Comparison of ENCODE assay signal across 8 mouse cellular contexts in the genomic region with DNA sequence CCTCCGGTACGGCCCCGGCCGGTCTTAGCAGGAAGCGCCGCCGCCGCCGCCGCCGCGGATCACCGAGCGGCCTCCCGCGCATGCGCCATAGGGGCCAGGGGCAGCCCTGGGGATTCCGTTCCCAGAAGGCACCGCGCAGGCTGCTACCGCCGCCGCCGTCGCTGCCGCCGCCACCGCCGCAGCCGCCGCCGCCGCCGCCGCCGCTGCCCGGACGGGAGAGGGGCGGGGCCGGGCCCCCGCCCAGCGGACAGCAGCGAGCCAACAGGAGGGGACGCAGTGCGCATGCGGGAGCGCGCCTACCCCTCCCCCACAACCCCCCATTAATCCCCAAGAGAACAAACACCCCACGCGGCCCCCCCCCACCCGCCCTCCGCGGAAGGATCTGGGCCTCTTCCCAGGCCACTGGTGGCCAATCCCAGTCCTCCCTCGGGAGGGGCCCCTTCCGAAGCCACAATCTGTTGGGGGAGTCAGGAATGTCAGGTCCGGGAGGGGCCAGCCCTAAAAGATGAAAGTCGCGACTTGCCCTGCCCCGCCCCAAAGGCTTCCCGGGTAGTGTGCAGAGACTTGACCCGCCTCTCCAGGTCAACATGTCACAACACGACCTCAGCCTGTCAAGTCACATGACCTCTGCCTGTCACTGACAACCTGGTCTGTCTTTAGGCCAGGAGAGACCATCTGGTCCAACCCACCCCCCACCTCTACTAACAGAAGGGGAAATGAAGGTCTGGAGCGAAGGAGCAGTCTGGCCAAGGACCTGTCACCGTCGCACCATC. TPM values are rescaled to one million over a fixed set of nuclear protein-coding genes. Genes with fewer than 3 reads are reported as not detected.
A peak's percentile ranks its signal among the peaks of the same experiment; 100 is the strongest.
DNase-seq lines count a peak whose midpoint lies in the region; ATAC-seq and TF ChIP-seq lines count a peak whose summit lies in the region.

Gene Mbd6, minus strand, starts transcription at position 219 of the 773 bp plus-strand sequence.

- H3K36me3 ChIP-seq in MEL (ENCODE audit: control insufficient read depth in 1 of 2, insufficient read depth in 2 of 2, low read length in 2 of 2), result peaks cover 6 to 22% of the 10 kb centered on the region in 2 experiments

- ATAC-seq in hematopoietic stem cell, adult 5-6 weeks (replicated peaks in 1 of 2; ENCODE audit: insufficient read depth in 1 of 2, low FRiP score in 2 of 2, low TSS enrichment in 1 of 2, low read depth in 1 of 2, poor library complexity in 2 of 2, severe bottlenecking in 2 of 2), result peak; percentile 33 to 39

- TF ChIP-seq POLR2A in MEL (IDR thresholded peaks at IDR 0.05; ENCODE audit: control insufficient read depth in 1 of 2, insufficient read depth in 1 of 2, low read depth in 1 of 2, low read length in 2 of 2, poor library complexity in 1 of 2), result peak; percentile 55 to 67; a peak in 3 of 4 replicates
- 0 out of 2 replicates have a peak, but pooled peaks have one; percentile 33 for TF ChIP-seq POLR2A in cerebellum, adult 2 months (IDR thresholded peaks at IDR 0.05; ENCODE audit: borderline replicate concordance, insufficient read depth, low read length)

- peak within 1 kb of the TSS; percentile 93 for H3K9ac ChIP-seq in MEL (ENCODE audit: control insufficient read depth, low read depth, low read length, poor library complexity, severe bottlenecking)

- peak; percentile 92 for DNase-seq in MEL (ENCODE audit: low read depth, low spot score)
- DNase-seq in cerebellum, adult 2 months, result peak; percentile 92 to 93
- DNase-seq in forelimb bud, embryonic 11.5 days (ENCODE audit: low read depth, low spot score), result peak; percentile 83
- peak; percentile 85 to 89 for DNase-seq in layer of hippocampus, postnatal 10 days (ENCODE audit: low spot score in 2 of 2)
- peak; percentile 94 for DNase-seq in lung, postnatal 10 days
- peak; percentile 87 for DNase-seq in ovary, postnatal 36 days (ENCODE audit: low spot score)
- DNase-seq in thymus, postnatal 25 days, result peak; percentile 92

- TF ChIP-seq EP300 in MEL (IDR thresholded peaks at IDR 0.05; ENCODE audit: low read depth in 1 of 2, low read length in 2 of 2), result no peak; a peak in 1 of 4 replicates

- H3K27me3 ChIP-seq in MEL (ENCODE audit: control insufficient read depth in 1 of 2, insufficient read depth in 2 of 2, low read length in 2 of 2), result no peaks in the 10 kb centered on the region
- H3K27me3 ChIP-seq in cerebellum, adult 2 months (ENCODE audit: control insufficient read depth, insufficient read depth, low read length), result no peaks in the 10 kb centered on the region

- H3K9me3 ChIP-seq in MEL (replicated peaks; ENCODE audit: insufficient read depth, low read length), result no peaks in the 10 kb centered on the region

- WGBS in cerebellum, adult 2 months, result under 1% methylated on average over 56 of the region's 65 CpGs

- peaks cover 72% of the 10 kb centered on the region for H3K79me2 ChIP-seq in MEL (ENCODE audit: control insufficient read depth, insufficient read depth, low read length, poor library complexity)

- H3K4me1 ChIP-seq in MEL (ENCODE audit: control insufficient read depth in 1 of 2, insufficient read depth in 2 of 2, low read length in 2 of 2), result peaks cover 0 to 23% of the 10 kb centered on the region in 2 experiments; a peak in 2 of 4 replicates
- H3K4me1 ChIP-seq in cerebellum, adult 2 months (ENCODE audit: control insufficient read depth, insufficient read depth, low read length), result peaks cover 20% of the 10 kb centered on the region; the same call in 1 of the 2 replicates

- H3K4me3 ChIP-seq in MEL (ENCODE audit: control insufficient read depth in 1 of 2, insufficient read depth in 1 of 2, low read depth in 2 of 2, low read length in 2 of 2), result peak within 1 kb of the TSS; percentile 75 to 91
- peak within 1 kb of the TSS; percentile 78 for H3K4me3 ChIP-seq in cerebellum, adult 2 months (replicated peaks; ENCODE audit: insufficient read depth, low read depth, low read length)

- TF ChIP-seq CTCF in MEL (IDR thresholded peaks at IDR 0.05 in 2 of 3, conservative IDR thresholded peaks at IDR 0.05 in 1 of 3; ENCODE audit: control insufficient read depth in 1 of 3, insufficient read depth in 1 of 3, low read depth in 2 of 3, low read length in 3 of 3, poor library complexity in 1 of 3, severe bottlenecking in 1 of 3), result no peak
- TF ChIP-seq CTCF in cerebellum, adult 2 months (IDR thresholded peaks at IDR 0.05; ENCODE audit: borderline replicate concordance, insufficient read depth, low read depth, low read length), result no peak

- TF ChIP-seq RAD21 in MEL (IDR thresholded peaks at IDR 0.05; ENCODE audit: low read depth, low read length), result no peak

- H3K27ac ChIP-seq in MEL (ENCODE audit: control insufficient read depth, low read depth, low read length), result peak within 1 kb of the TSS; percentile 100
- peak within 1 kb of the TSS; percentile 96 for H3K27ac ChIP-seq in cerebellum, adult 2 months (ENCODE audit: insufficient read depth, low read length)

TF ChIP-seq in MEL, 35 proteins besides CTCF, POLR2A, EP300 and RAD21:
- no peak for TF ChIP-seq RCOR1 (IDR thresholded peaks at IDR 0.05; ENCODE audit: low read depth, low read length)
- peak; percentile 72 for TF ChIP-seq ETS1 (IDR thresholded peaks at IDR 0.05; ENCODE audit: low read depth, low read length)
- no peak for TF ChIP-seq MYB (IDR thresholded peaks at IDR 0.05; ENCODE audit: low read depth, low read length)
- TF ChIP-seq USF1 (IDR thresholded peaks at IDR 0.05; ENCODE audit: low read depth, low read length), result peak; percentile 95
- TF ChIP-seq BHLHE40 (IDR thresholded peaks at IDR 0.05; ENCODE audit: borderline replicate concordance, low read depth, low read length), result peak; percentile 79
- peak; percentile 26; the same call in 1 of the 2 replicates for TF ChIP-seq NELFE (IDR thresholded peaks at IDR 0.05; ENCODE audit: low read depth, low read length)
- TF ChIP-seq MAZ (IDR thresholded peaks at IDR 0.05; ENCODE audit: low read depth, low read length), result peak; percentile 78; the same call in 1 of the 2 replicates
- peak; percentile 56 for TF ChIP-seq HCFC1 (IDR thresholded peaks at IDR 0.05; ENCODE audit: low read depth, low read length)
- no peak for TF ChIP-seq SMC3 (IDR thresholded peaks at IDR 0.05; ENCODE audit: low read depth, low read length)
- TF ChIP-seq MAX (IDR thresholded peaks at IDR 0.05; ENCODE audit: low read length), result peak; percentile 85
- 0 out of 2 replicates have a peak, but pooled peaks have one; percentile 41 for TF ChIP-seq MYC (IDR thresholded peaks at IDR 0.05; ENCODE audit: low read depth, low read length)
- no peak for TF ChIP-seq UBTF (IDR thresholded peaks at IDR 0.05; ENCODE audit: borderline replicate concordance, insufficient read depth, low read depth, low read length)
- TF ChIP-seq ZMIZ1 (IDR thresholded peaks at IDR 0.05; ENCODE audit: low read depth, low read length), result no peak; the same call in 1 of the 2 replicates
- TF ChIP-seq NRF1 (IDR thresholded peaks at IDR 0.05; ENCODE audit: insufficient read depth, low read depth, low read length, poor library complexity, severe bottlenecking), result peak; percentile 74
- no peak for TF ChIP-seq TBP (IDR thresholded peaks at IDR 0.05; ENCODE audit: low read depth, low read length)
- no peak for TF ChIP-seq MEF2A (IDR thresholded peaks at IDR 0.05; ENCODE audit: extremely low read depth, insufficient replicate concordance, low read depth, low read length, poor library complexity, severe bottlenecking)
- TF ChIP-seq KAT2A (conservative IDR thresholded peaks at IDR 0.05; ENCODE audit: low read depth, low read length), result peak; percentile 32; the same call in 1 of the 2 replicates
- TF ChIP-seq POLR2AphosphoS5 (IDR thresholded peaks at IDR 0.05; ENCODE audit: borderline replicate concordance, low read depth, low read length), result peak; percentile 73; the same call in 1 of the 2 replicates
- peak; percentile 82; the same call in 1 of the 2 replicates for TF ChIP-seq POLR2AphosphoS2 (IDR thresholded peaks at IDR 0.05; ENCODE audit: low read length)
- TF ChIP-seq TCF12 (IDR thresholded peaks at IDR 0.05; ENCODE audit: low read depth, low read length), result peak; percentile 49
- peak; percentile 7 to 63; a peak in 2 of 4 replicates for TF ChIP-seq USF2 (IDR thresholded peaks at IDR 0.05; ENCODE audit: borderline replicate concordance in 1 of 2, insufficient read depth in 1 of 2, low read depth in 1 of 2, low read length in 2 of 2)
- peak; percentile 93 for TF ChIP-seq SIN3A (IDR thresholded peaks at IDR 0.05; ENCODE audit: low read length)

RNA-seq across cellular contexts. Expression of gene Mbd6, which starts in this region (rescaled TPM):
- total RNA-seq in MEL (2012; rRNA removed), result 4.2 and 5.0 TPM in 2 replicates
- 10 to 100 TPM in 1 of 2 experiments, not detected in 1; 44.8 TPM for polyA plus RNA-seq in MEL (2012; ENCODE audit: insufficient read depth in 1 of 2, insufficient read length in 2 of 2, low read depth in 1 of 2, low replicate concordance in 2 of 2, missing spikeins in 1 of 2)
- 47.8 and 51.8 TPM in 2 replicates for polyA plus RNA-seq in cerebellum, adult 2 months (2012; rRNA removed)
- 5.9 and 6.3 TPM in 2 replicates for total RNA-seq in hematopoietic stem cell, adult 5-6 weeks (2017)
- total RNA-seq in layer of hippocampus, postnatal 10 days (2021), result 10 to 100 TPM; 44.8 to 58.7 TPM

Comparison
In these comparisons a context has a peak if more than half of its experiments do, and no peak if none do; other contexts are left out.
1. Peak in every context shown above with its lines: DNase-seq, ATAC-seq, H3K4me3 ChIP-seq and H3K27ac ChIP-seq.